In genomic region chr2:30775955-30776354, GRCm38 (mm10) we compare ENCODE assay signal across 17 mouse cellular contexts. TPM values are rescaled to one million over a fixed set of nuclear protein-coding genes. Genes with fewer than 3 reads are reported as not detected.
DNase-seq lines count a peak whose midpoint lies in the region; ATAC-seq and TF ChIP-seq lines count a peak whose summit lies in the region.
"Had no signal": no experiment of that assay in that cellular context is flagged by ENCODE, and none has a peak within 500 bp of the region (broad histone marks: within the 10 kb centered on the region; RNA-seq: fewer than 3 reads in every experiment).

No protein-coding gene starts in this region.

- TF ChIP-seq CTCF in layer of hippocampus, adult 2 months (conservative IDR thresholded peaks at IDR 0.05) = peak; percentile 72
- TF ChIP-seq CTCF in E14TG2a.4 (conservative IDR thresholded peaks at IDR 0.05; ENCODE audit: low read length) = peak; percentile 71
- 0 out of 2 replicates have a peak, but pooled peaks have one; percentile 1 for TF ChIP-seq CTCF in cortical plate, adult 2 months (IDR thresholded peaks at IDR 0.05; ENCODE audit: extremely low read depth, insufficient read depth, low read length)

- DNase-seq in forebrain, embryonic 10.5 days (ENCODE audit: extremely low spot score, low spot score) = no peak
- DNase-seq in layer of hippocampus, adult 2 months (ENCODE audit: low spot score in 2 of 2) = no peak
- DNase-seq in layer of hippocampus, adult 9-10 months (ENCODE audit: low spot score) = no peak
- no peak for DNase-seq in adrenal gland, adult 18-20 months (ENCODE audit: low spot score in 2 of 2)
- no peak for DNase-seq in layer of hippocampus, postnatal 14 days (ENCODE audit: low spot score in 2 of 2)
- DNase-seq: adrenal gland, postnatal 14 days; cerebellum, adult 11 months; heart, adult 11 months; heart, postnatal 4 days; kidney, adult 18-20 months; left cerebral cortex, postnatal 4 days; lung, adult 18-20 months; thymus, adult 18-20 months had no signal

- TF ChIP-seq POLR2A in cortical plate, adult 2 months (IDR thresholded peaks at IDR 0.05; ENCODE audit: extremely low read depth, insufficient read depth, low read length) = no peak

- 58% methylated on average over 3 of the region's 3 CpGs for WGBS in forebrain, embryonic 10.5 days
- WGBS in forebrain, embryonic 15.5 days = 55% methylated on average over 3 of the region's 3 CpGs

- no peaks in the 10 kb centered on the region for H3K36me3 ChIP-seq in forebrain, embryonic 10.5 days (replicated peaks)
- H3K36me3 ChIP-seq in forebrain, embryonic 15.5 days = no peaks in the 10 kb centered on the region
- H3K36me3 ChIP-seq in E14TG2a.4 (ENCODE audit: insufficient read depth, low read length) = no peaks in the 10 kb centered on the region

- no peak for ATAC-seq in forebrain, embryonic 15.5 days (replicated peaks)

- peak overlapping the region; percentile 81; the same call in 1 of the 2 replicates for H3K27ac ChIP-seq in forebrain, embryonic 10.5 days
- no peak overlapping the region for H3K27ac ChIP-seq in forebrain, embryonic 15.5 days (replicated peaks)
- no peak overlapping the region for H3K27ac ChIP-seq in layer of hippocampus, adult 2 months
- H3K27ac ChIP-seq in cortical plate, adult 2 months (ENCODE audit: insufficient read depth, low read length) = no peak overlapping the region

- H3K9ac ChIP-seq in forebrain, embryonic 15.5 days (replicated peaks) = no peak overlapping the region

- no peaks in the 10 kb centered on the region for H3K9me3 ChIP-seq in forebrain, embryonic 10.5 days
- H3K9me3 ChIP-seq in forebrain, embryonic 15.5 days = no peaks in the 10 kb centered on the region
- H3K9me3 ChIP-seq in E14TG2a.4 (ENCODE audit: low read length) = no peaks in the 10 kb centered on the region

- no peaks in the 10 kb centered on the region for H3K27me3 ChIP-seq in forebrain, embryonic 10.5 days (ENCODE audit: poor library complexity, severe bottlenecking)
- no peaks in the 10 kb centered on the region for H3K27me3 ChIP-seq in forebrain, embryonic 15.5 days
- peaks cover 66% of the 10 kb centered on the region for H3K27me3 ChIP-seq in E14TG2a.4 (ENCODE audit: insufficient read depth, low read length)

- peaks cover 86% of the 10 kb centered on the region for H3K4me1 ChIP-seq in forebrain, embryonic 10.5 days
- peaks cover 20% of the 10 kb centered on the region for H3K4me1 ChIP-seq in forebrain, embryonic 15.5 days
- peaks cover 93% of the 10 kb centered on the region for H3K4me1 ChIP-seq in E14TG2a.4 (replicated peaks; ENCODE audit: low read depth, low read length)
- peaks cover 5% of the 10 kb centered on the region for H3K4me1 ChIP-seq in cortical plate, adult 2 months (ENCODE audit: control insufficient read depth, insufficient read depth, low read length)

- H3K4me2 ChIP-seq in forebrain, embryonic 15.5 days (replicated peaks) = no peak overlapping the region
- H3K4me2 ChIP-seq: midbrain, embryonic 11.5 days had no signal

- H3K4me3 ChIP-seq in forebrain, embryonic 10.5 days = no peak overlapping the region
- H3K4me3 ChIP-seq in forebrain, embryonic 15.5 days = no peak overlapping the region
- H3K4me3 ChIP-seq in layer of hippocampus, adult 2 months = no peak overlapping the region
- H3K4me3 ChIP-seq in E14TG2a.4 (replicated peaks; ENCODE audit: low read length) = no peak overlapping the region
- no peak overlapping the region for H3K4me3 ChIP-seq in cortical plate, adult 2 months (ENCODE audit: insufficient read depth, low read length)

RNA-seq across cellular contexts. Expression of gene 1700001O22Rik, which starts 27.5 kb away (rescaled TPM):
- 3.3 and 4.8 TPM in 2 replicates for polyA plus RNA-seq in forebrain, embryonic 10.5 days (2016; fragmentation: Nextera tagmentation; extraction: Ambion mirVana)
- 2.6 and 3.7 TPM in 2 replicates for polyA plus RNA-seq in forebrain, embryonic 15.5 days (2015; fragmentation: Nextera tagmentation; extraction: Ambion mirVana)
- 1 to 10 TPM; 4.9 to 5.4 TPM for total RNA-seq in layer of hippocampus, adult 2 months (2021)
- polyA plus RNA-seq in cortical plate, adult 2 months (2012; rRNA removed) = 13.5 and 17.5 TPM in 2 replicates
- total RNA-seq in adrenal gland, adult 18-20 months (2021) = 1 to 10 TPM; 2.1 to 2.8 TPM
- 1 to 10 TPM; 2.9 to 3.8 TPM for total RNA-seq in layer of hippocampus, postnatal 14 days (2021)

RNA-seq across cellular contexts. Expression of gene Ntmt1, which starts 31.7 kb away (rescaled TPM):
- 124 and 131 TPM in 2 replicates for polyA plus RNA-seq in forebrain, embryonic 10.5 days (2016; fragmentation: Nextera tagmentation; extraction: Ambion mirVana)
- polyA plus RNA-seq in forebrain, embryonic 15.5 days (2015; fragmentation: Nextera tagmentation; extraction: Ambion mirVana) = 117 and 131 TPM in 2 replicates
- 10 to 100 TPM; 33.1 to 33.5 TPM for total RNA-seq in layer of hippocampus, adult 2 months (2021)
- polyA plus RNA-seq in cortical plate, adult 2 months (2012; rRNA removed) = 47.1 TPM in 2 replicates
- 10 to 100 TPM; 35.2 to 42.8 TPM for total RNA-seq in adrenal gland, adult 18-20 months (2021)
- 10 to 100 TPM; 38.9 to 41.9 TPM for total RNA-seq in layer of hippocampus, postnatal 14 days (2021)

RNA-seq across cellular contexts. Expression of gene Asb6, which starts 54.2 kb away (rescaled TPM):
- 47.5 and 51.2 TPM in 2 replicates for polyA plus RNA-seq in forebrain, embryonic 10.5 days (2016; fragmentation: Nextera tagmentation; extraction: Ambion mirVana)
- polyA plus RNA-seq in forebrain, embryonic 15.5 days (2015; fragmentation: Nextera tagmentation; extraction: Ambion mirVana) = 43.3 and 45.3 TPM in 2 replicates
- total RNA-seq in layer of hippocampus, adult 2 months (2021) = 10 to 100 TPM; 36.7 to 40.8 TPM
- polyA plus RNA-seq in cortical plate, adult 2 months (2012; rRNA removed) = 44.1 and 45.8 TPM in 2 replicates
- 10 to 100 TPM; 27.1 to 33.8 TPM for total RNA-seq in adrenal gland, adult 18-20 months (2021)
- 10 to 100 TPM; 33.7 to 34.9 TPM for total RNA-seq in layer of hippocampus, postnatal 14 days (2021)

RNA-seq across cellular contexts. Expression of gene Prrx2, which starts 58.8 kb away (rescaled TPM):
- polyA plus RNA-seq in forebrain, embryonic 10.5 days (2016; fragmentation: Nextera tagmentation; extraction: Ambion mirVana) = 27.7 and 31.9 TPM in 2 replicates
- polyA plus RNA-seq in forebrain, embryonic 15.5 days (2015; fragmentation: Nextera tagmentation; extraction: Ambion mirVana) = 1.6 and 3.1 TPM in 2 replicates
- total RNA-seq in layer of hippocampus, adult 2 months (2021) = 1 to 10 TPM; 1.4 to 2.5 TPM
- polyA plus RNA-seq in cortical plate, adult 2 months (2012; rRNA removed) = 2.3 and 2.7 TPM in 2 replicates
- 1 to 10 TPM in 1 of 2 experiments, under 1 TPM in 1; 0.33 to 1.8 TPM for total RNA-seq in adrenal gland, adult 18-20 months (2021)
- total RNA-seq in layer of hippocampus, postnatal 14 days (2021) = 1 to 10 TPM; 2.9 to 5.0 TPM

Comparison
In these comparisons a context has a peak if more than half of its experiments do, and no peak if none do; other contexts are left out.
1. CTCF ChIP-seq: peak in every context shown above with its lines; median percentile 72 in layer of hippocampus, adult 2 months; 71 in E14TG2a.4; 1 in cortical plate, adult 2 months.